15 mouse cellular contexts compared by ENCODE assay signal in genomic region chr2:51088123-51088453, GRCm38 (mm10).
DNase-seq lines count a peak whose midpoint lies in the region; ATAC-seq lines count a peak whose summit lies in the region.
"Had no signal": no experiment of that assay in that cellular context is flagged by ENCODE, and none has a peak within 500 bp of the region (broad histone marks: within the 10 kb centered on the region; RNA-seq: fewer than 3 reads in every experiment).

No protein-coding gene starts in this region.

- no peaks in the 10 kb centered on the region for H3K36me3 ChIP-seq in embryonic facial prominence, embryonic 11.5 days (replicated peaks; ENCODE audit: control insufficient read depth, insufficient read depth, low read depth, low read length)
- H3K36me3 ChIP-seq in forebrain, embryonic 14.5 days (ENCODE audit: control insufficient read depth, insufficient read depth, low read length): no peaks in the 10 kb centered on the region
- no peaks in the 10 kb centered on the region for H3K36me3 ChIP-seq in hindbrain, embryonic 15.5 days
- H3K36me3 ChIP-seq in neural tube, embryonic 12.5 days: no peaks in the 10 kb centered on the region
- H3K36me3 ChIP-seq: heart, embryonic 15.5 days; limb, embryonic 12.5 days; liver, embryonic 15.5 days had no signal

- H3K27me3 ChIP-seq in embryonic facial prominence, embryonic 11.5 days (ENCODE audit: control insufficient read depth, insufficient read depth, low read length): no peaks in the 10 kb centered on the region
- H3K27me3 ChIP-seq in forebrain, embryonic 14.5 days (replicated peaks; ENCODE audit: control insufficient read depth, insufficient read depth, low read length): no peaks in the 10 kb centered on the region
- no peaks in the 10 kb centered on the region for H3K27me3 ChIP-seq in hindbrain, embryonic 15.5 days
- no peaks in the 10 kb centered on the region for H3K27me3 ChIP-seq in neural tube, embryonic 12.5 days (replicated peaks)
- H3K27me3 ChIP-seq: heart, embryonic 15.5 days; limb, embryonic 12.5 days; liver, embryonic 15.5 days had no signal

- H3K9ac ChIP-seq in embryonic facial prominence, embryonic 11.5 days (replicated peaks; ENCODE audit: low read length): no peak overlapping the region
- H3K9ac ChIP-seq in forebrain, embryonic 14.5 days (ENCODE audit: low read length): no peak overlapping the region
- no peak overlapping the region for H3K9ac ChIP-seq in hindbrain, embryonic 15.5 days
- H3K9ac ChIP-seq in neural tube, embryonic 12.5 days: no peak overlapping the region
- H3K9ac ChIP-seq: heart, embryonic 15.5 days; limb, embryonic 12.5 days; liver, embryonic 15.5 days had no signal

- H3K4me3 ChIP-seq in embryonic facial prominence, embryonic 11.5 days (ENCODE audit: low read depth, low read length): no peak overlapping the region
- no peak overlapping the region for H3K4me3 ChIP-seq in forebrain, embryonic 14.5 days (ENCODE audit: low read depth, low read length)
- H3K4me3 ChIP-seq in hindbrain, embryonic 15.5 days: no peak overlapping the region
- H3K4me3 ChIP-seq in neural tube, embryonic 12.5 days: no peak overlapping the region
- H3K4me3 ChIP-seq: heart, embryonic 15.5 days; layer of hippocampus, adult 2 months; limb, embryonic 12.5 days; liver, embryonic 15.5 days had no signal

- no peak for DNase-seq in embryonic facial prominence, embryonic 11.5 days (ENCODE audit: low spot score)
- DNase-seq in forebrain, embryonic 14.5 days (ENCODE audit: low spot score): no peak
- no peak for DNase-seq in retina, postnatal 1 day
- DNase-seq in adrenal gland, postnatal 25 days: no peak
- no peak for DNase-seq in adrenal gland, postnatal 36 days
- DNase-seq: cerebellum, adult 18-20 months; lung, postnatal 14 days; right cerebral cortex, postnatal 14 days had no signal

- H3K9me3 ChIP-seq in embryonic facial prominence, embryonic 11.5 days (replicated peaks; ENCODE audit: control insufficient read depth, low read length): no peaks in the 10 kb centered on the region
- no peaks in the 10 kb centered on the region for H3K9me3 ChIP-seq in forebrain, embryonic 14.5 days (replicated peaks; ENCODE audit: control insufficient read depth, low read length)
- H3K9me3 ChIP-seq in hindbrain, embryonic 15.5 days: no peaks in the 10 kb centered on the region
- H3K9me3 ChIP-seq in neural tube, embryonic 12.5 days: no peaks in the 10 kb centered on the region
- H3K9me3 ChIP-seq: heart, embryonic 15.5 days; limb, embryonic 12.5 days; liver, embryonic 15.5 days had no signal

- 71% methylated on average over 3 of the region's 3 CpGs for WGBS in embryonic facial prominence, embryonic 11.5 days
- WGBS in forebrain, embryonic 14.5 days: 17% methylated on average over 3 of the region's 3 CpGs
- WGBS in hindbrain, embryonic 15.5 days: 22% methylated on average over 3 of the region's 3 CpGs
- WGBS in neural tube, embryonic 12.5 days: 25% methylated on average over 3 of the region's 3 CpGs

- 0 out of 2 replicates have a peak, but pooled peaks have one; percentile 22 for ATAC-seq in embryonic facial prominence, embryonic 11.5 days (replicated peaks; ENCODE audit: insufficient number of reproducible peaks, low FRiP score, low TSS enrichment, low read depth)
- ATAC-seq in forebrain, embryonic 14.5 days: peak; percentile 19
- ATAC-seq in hindbrain, embryonic 15.5 days (ENCODE audit: low FRiP score, low read depth): 0 out of 2 replicates have a peak, but pooled peaks have one; percentile 6
- peak; percentile 52 for ATAC-seq in neural tube, embryonic 12.5 days (ENCODE audit: low FRiP score, low read depth)
- ATAC-seq: intestine, embryonic 16.5 days had no signal

- no peaks in the 10 kb centered on the region for H3K4me1 ChIP-seq in embryonic facial prominence, embryonic 11.5 days (ENCODE audit: control insufficient read depth, insufficient read depth, low read length)
- peaks cover 51% of the 10 kb centered on the region for H3K4me1 ChIP-seq in forebrain, embryonic 14.5 days (ENCODE audit: control insufficient read depth, insufficient read depth, low read length)
- H3K4me1 ChIP-seq in hindbrain, embryonic 15.5 days (replicated peaks): peaks cover 20% of the 10 kb centered on the region
- H3K4me1 ChIP-seq in neural tube, embryonic 12.5 days: peaks cover 31% of the 10 kb centered on the region
- H3K4me1 ChIP-seq: heart, embryonic 15.5 days; liver, embryonic 15.5 days had no signal

- no peak overlapping the region for H3K27ac ChIP-seq in embryonic facial prominence, embryonic 11.5 days (replicated peaks; ENCODE audit: low read depth, low read length)
- peak overlapping the region; percentile 88 for H3K27ac ChIP-seq in forebrain, embryonic 14.5 days (ENCODE audit: low read depth, low read length)
- H3K27ac ChIP-seq in hindbrain, embryonic 15.5 days (replicated peaks): peak overlapping the region; percentile 65
- peak overlapping the region; percentile 46; the same call in 1 of the 2 replicates for H3K27ac ChIP-seq in neural tube, embryonic 12.5 days
- H3K27ac ChIP-seq: heart, embryonic 15.5 days; layer of hippocampus, adult 2 months; limb, embryonic 12.5 days; liver, embryonic 15.5 days had no signal

- H3K4me2 ChIP-seq in embryonic facial prominence, embryonic 11.5 days (ENCODE audit: low read depth, low read length): no peak overlapping the region
- peak overlapping the region; percentile 8 for H3K4me2 ChIP-seq in forebrain, embryonic 14.5 days (ENCODE audit: low read length)
- H3K4me2 ChIP-seq in hindbrain, embryonic 15.5 days: peak overlapping the region; percentile 31
- peak overlapping the region; percentile 40 for H3K4me2 ChIP-seq in neural tube, embryonic 12.5 days (replicated peaks)
- H3K4me2 ChIP-seq: heart, embryonic 15.5 days; liver, embryonic 15.5 days had no signal
